Mouse (Mus musculus) spleen, postnatal 36 days (tissue): ENCODE data around the gene Kif18b.

Experiments
- DNase-seq, 2 experiments: peaks; one replicate each; pipeline ENCODE4 v3.0.0; 2022; ENCODE audit warnings: low spot score in 2 of 2, mixed read lengths in 1 of 2

The Kif18b gene

DNA sequence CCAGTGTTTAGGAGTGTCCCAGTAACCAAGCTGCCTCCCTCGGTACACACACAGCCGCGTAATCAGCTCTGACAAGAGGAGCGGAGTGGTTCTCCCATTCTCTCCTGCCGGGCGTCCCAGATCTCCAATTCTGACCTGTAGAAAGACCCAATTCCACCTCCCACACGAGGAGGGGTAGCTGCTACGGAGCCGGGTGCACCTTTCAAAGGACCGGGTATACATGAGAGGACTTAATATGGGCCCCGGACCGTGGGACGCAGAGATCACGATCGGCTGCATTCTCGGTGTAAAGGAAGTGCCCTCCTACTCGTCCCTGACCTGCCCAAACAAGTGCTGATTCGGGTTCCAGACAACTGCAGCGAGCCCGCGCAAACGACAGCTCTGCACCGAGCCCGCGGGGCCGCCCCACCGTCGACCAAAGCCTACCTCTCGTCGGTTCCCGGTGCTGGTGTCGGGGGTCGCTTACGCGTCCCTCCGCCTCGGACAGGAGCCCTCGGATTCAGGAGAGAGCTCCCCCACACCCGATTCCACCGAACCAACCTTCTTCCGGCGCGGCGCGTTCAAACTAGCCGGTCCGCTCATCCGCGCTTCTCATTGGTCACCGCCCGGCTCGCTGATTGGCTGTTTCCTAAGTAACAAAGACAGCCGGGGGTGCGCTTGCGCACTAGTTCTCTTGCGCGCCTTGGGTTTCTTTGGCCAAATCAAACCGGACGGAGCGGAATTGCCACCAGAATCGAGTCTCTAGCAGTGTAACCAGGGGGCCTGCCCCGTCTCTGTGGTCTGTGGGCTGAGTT, at the start of gene Kif18b:
Gene Kif18b (minus strand): TSS at position 568 of the 794 bp plus-strand sequence.
- DNase-seq = peak; percentile 91 to 95

DNA sequence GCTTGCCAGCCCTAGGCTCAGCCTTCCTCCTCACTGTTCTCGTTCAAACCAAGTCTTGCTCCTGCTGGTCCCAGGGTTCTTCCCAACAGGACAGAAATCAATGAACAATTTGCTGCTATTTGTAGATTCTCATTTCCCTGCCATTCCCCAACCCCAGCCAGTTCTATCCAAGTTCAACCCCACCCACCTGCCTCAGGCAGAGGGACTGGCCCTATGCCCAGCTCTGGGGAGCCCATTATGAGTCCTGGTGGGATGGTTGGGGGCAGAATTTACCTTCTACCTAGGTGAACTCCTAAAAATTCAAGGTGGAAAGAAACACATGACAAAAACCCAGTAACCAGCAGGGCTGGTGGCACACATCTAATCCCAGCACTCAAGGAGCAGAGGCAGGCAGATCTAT, 47.4 kb upstream of the Kif18b start:
- DNase-seq = no peak

- DNase-seq = no peak
Observed at GRCm38 (mm10) chr11:102971604-102972003, 46.7 kb upstream of the Kif18b start.

DNA sequence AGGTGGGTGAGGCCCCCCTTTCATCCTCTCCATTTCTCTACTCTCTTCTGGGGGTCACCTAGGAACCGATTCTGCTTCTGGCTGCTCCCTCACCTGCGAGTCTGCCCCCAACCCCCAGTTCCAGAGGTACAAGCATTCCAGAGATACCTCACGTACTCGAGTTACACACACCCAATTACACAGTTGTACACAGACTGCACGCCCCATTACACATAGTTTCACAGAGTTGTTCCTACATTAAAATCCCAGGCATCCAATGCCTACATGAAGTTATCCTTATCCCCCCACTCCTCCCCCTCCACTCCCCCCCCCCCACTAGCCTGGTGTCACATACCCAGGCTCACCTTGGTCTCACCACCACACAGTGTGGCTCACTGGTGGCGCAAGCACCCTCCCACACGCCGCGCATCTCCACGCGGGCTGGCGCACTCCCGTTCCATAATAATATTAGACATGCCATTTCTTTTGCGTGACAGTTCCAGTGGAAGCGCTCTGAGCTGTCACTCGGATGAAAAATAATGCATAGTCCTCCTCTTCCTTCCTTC, 39.7 kb upstream of the Kif18b start:
- no peak for DNase-seq

GRCm38 (mm10) chr11:102963855-102964546, 39.1 kb upstream of the Kif18b start:
- no peak for DNase-seq

DNA sequence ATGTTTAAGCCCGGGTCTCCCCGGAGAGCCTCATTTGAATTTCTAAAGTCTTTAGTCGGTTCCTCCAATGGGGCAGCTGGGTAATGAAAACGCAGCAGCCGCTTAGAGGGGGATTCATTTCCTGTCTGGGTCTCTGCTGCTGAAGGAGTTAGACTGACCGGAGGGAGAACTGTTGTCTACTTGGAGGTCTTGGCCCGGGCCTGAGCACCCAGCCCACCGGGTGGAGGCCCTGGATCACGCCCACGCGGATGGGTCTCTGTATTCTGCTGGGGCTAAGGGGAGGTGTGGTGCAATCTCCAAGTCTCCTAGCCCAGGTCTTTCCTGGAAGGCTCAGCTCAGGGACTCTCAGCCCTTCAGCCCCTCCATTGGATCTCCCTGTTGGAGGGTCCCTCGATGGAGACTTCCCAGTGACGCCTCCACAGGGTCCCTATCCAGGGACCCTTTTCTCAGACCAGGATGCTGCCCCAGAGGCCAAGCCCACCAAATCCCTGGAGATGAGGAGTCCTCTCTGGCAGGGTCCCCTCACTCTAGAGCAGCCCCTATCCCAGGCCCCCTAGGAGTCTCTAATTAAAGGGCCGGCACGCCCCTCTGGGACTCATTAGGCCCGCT, 38.4 kb upstream of the Kif18b start:
- no peak for DNase-seq

DNA sequence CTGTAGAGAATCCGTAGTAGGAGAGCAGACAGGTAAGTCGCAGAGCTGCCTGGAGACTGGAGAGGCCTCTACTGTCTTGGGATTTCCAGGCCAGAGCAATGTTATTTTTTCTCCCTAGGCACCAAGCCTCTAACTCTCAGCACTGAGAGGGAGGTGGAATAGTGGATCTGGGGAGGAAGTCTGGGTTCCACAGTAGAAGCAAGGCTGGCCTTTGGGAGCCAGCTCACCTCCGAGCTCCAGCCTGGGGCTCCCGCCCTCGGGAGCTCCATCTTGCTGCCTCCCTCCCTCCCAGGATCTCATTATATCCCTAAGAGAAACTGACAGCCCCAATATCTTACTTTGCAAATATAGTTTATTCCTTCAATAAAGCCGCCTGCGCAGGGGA, 37.9 kb upstream of the Kif18b start:
- DNase-seq = no peak

DNA sequence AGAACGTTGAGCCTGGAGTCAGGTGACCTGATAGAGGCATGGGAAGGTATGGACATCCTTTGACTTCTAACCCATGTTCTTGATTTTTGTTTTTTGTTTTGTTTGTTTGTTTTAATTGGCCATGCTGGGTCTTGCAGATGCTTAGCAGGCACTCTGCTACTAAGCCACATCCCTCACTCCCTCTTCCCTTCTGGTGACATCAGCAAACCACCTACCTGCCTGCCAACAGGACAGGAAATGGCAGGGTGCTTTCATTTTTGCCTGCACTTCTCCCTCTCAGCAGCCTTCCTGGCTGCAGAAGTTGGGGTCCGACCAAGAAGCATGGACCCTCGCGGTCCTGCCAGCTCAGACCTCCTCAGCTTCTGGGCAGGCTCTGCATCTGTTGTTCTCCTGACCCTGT, 36.2 kb upstream of the Kif18b start:
- DNase-seq = no peak

- no peak for DNase-seq
Observed at GRCm38 (mm10) chr11:102958870-102959269, 33.9 kb upstream of the Kif18b start.

- DNase-seq = no peak
Observed at GRCm38 (mm10) chr11:102958431-102958830, 33.5 kb upstream of the Kif18b start.

DNA sequence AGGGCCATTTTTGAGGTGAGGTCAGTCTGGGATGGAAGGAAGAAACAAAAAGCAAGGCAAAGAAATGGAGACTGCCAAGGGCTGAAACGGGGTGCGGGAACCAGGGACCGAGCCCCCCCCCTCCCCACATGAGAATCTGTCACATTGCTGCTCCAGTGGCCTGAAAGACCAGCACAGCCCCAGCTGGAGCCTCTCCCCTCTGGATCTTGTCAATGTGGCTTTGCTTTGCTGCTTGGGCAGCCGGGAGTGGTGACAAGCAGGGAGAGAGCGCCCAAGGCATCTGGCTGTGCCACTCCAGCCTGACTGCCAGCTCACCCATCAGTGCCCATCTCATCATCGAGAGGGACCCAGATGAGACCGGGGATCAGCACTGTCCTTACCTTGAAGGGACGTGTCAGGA, 32.8 kb upstream of the Kif18b start:
- DNase-seq = no peak

DNA sequence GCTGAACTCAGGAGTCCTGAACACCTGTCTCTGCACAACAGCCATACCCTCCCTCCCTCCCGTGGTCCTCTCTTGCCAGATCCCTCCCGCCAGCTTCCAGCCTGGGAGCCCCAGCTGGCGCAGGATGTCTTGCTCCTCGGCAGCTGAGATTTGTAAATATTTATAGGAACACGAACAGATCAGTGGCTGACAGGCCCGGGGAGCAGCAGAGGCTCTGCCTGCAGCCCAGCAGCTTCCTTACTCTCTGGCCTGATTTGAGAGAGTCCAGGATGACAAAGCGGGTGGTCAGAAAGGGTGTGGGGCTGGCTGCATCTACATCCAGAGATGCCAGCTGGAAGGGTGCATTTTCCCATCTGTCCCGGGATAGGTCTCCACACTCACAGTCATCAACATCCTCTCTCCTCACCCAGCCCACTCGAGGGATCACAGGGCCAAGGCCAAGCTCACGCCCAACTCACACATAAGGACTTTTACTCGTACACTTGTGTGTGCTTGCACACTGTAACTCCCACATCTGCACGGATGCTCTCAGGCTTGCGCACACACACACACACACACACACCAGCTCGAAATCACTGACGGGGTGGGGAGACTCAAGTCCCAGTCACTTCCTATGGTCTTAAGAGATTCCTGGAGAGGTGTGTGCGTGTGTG, 32.2 kb upstream of the Kif18b start:
- no peak for DNase-seq

DNA sequence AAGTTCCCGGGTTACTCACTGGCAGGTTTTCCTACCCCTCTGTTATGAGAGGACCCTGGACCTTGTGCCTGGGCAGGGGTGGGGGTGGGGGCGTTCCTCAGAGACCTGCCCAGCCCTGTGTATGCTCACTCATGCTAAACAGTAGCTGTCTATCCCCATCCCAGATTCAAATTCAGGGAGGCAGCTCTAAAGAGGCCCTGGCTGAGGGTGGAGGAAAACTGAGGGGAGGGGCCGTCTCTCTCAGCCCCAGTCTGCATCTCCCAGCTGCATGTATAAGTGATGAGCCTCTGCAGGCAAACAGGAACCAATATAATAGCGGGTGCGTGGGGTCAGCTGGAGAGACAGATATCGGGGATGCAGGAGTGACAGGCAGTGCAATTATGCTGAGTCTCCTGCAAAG, 28.0 kb upstream of the Kif18b start:
- DNase-seq = no peak

- DNase-seq = peak in 1 of 2 experiments; percentile 9
Observed at GRCm38 (mm10) chr11:102948043-102948961, 23.4 kb upstream of the Kif18b start.

DNA sequence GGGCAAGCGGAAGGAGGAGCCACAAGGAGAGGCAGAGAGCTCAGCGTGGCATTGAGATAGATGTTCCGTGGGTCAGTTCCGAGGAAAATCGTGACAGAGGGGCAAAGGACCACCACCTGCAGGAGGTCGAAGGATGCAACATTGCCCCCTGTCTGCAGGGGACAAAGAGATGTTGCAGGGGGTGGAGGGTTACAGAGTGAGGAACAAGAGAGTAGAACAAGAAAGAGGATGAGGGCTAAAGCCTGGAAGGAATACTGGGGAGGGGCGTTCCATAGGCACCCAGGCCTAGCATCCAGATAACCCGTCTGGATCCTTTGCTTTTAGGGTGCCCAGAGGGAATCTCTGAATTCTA, 22.0 kb upstream of the Kif18b start:
- no peak for DNase-seq

DNA sequence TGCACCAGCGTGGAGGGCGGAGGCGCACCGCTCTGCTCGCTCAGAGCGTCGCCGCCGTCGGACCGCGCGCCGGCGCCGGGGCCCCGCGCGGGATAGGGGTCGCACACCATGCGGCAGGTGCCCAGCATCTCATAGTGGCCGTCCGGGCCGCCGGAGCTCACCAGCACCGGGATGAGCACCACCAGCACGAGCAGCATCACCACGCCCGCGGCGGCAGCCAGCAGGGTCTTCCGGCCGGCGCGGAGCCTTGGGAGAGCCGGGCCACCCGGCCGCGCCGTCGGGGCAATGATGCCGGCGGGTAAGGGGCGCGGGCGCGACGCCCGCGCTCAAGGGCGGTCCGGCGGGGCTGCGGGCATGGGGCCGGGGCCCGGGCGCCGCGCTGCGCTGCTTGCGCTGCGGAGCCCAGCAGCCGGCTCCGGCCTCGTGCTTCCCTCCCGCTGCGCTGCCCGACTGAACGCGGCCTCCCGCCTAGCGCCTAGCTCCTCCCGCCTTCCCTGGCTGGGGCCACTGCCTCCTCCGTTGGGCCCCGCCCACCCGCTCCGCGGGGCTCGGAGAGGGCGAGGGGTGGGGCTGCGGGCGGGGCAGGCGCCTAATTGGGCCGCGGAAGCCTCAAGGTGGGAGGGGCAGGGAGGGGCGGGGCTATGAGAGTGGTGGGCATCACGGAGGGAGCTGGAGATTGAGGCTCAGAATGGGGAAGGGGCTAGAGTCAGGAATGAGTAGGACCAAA, 21.5 kb upstream of the Kif18b start, which contains the start of gene C1ql1:
Gene C1ql1 (minus strand): TSS at position 424 of the 727 bp plus-strand sequence.
- DNase-seq = peak; percentile 84

- DNase-seq = no peak
Observed at GRCm38 (mm10) chr11:102945306-102946264, 20.7 kb upstream of the Kif18b start.

DNA sequence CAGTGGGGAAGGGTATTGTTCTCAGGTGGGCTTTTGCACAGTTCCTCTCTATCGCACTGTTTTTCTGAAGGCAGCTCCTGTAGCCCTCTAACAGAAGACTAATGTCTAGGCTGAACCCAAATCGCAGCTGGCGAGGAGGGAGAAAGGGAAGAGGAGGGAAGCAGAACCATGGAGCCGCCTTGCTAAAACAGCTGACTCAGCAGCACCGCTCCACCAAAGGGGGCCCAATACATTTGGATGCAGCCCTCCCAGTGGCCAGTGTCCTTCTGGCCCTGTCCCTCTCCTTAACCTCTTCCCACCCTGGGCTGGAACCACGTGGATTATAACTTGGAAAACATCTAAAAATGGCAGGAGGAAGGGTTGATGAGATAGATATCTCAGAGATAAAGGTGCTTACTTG, 16.3 kb upstream of the Kif18b start:
- no peak for DNase-seq

GRCm38 (mm10) chr11:102939024-102939675, 14.2 kb upstream of the Kif18b start:
- DNase-seq = no peak
